Mouse (Mus musculus): ENCODE data around the gene Dnajb14.

- TF ChIP-seq POLR2A (IDR thresholded peaks at IDR 0.05; ENCODE audit: insufficient read depth, low read depth, low read length) (no peak), CTCF (IDR thresholded peaks at IDR 0.05; ENCODE audit: insufficient read depth, low read depth, low read length) (no peak)
Observed at GRCm38 (mm10) chr3:137862600-137862999, 4.9 kb upstream of the Dnajb14 start.

All from olfactory bulb, adult 2 months (tissue).